Mouse (Mus musculus) gastrocnemius, postnatal 25 days (tissue): ENCODE measurements around the gene Psd4. TPM values are rescaled to one million over a fixed set of nuclear protein-coding genes. Genes with fewer than 3 reads are reported as not detected.

ENCODE experiments used
- DNase-seq: peaks from one replicate; pipeline ENCODE4 v3.0.0; 2022
- total RNA-seq, 2 experiments: library from RNA; stranded (reverse); gene quantifications; 1 replicate in 1 of 2; 2 replicates in 1 of 2; pipeline ENCODE4 v1.2.3; 2021

Psd4 gene
- total RNA-seq, 2 experiments from 2014 or later = 0.13 to 0.49 TPM

DNA sequence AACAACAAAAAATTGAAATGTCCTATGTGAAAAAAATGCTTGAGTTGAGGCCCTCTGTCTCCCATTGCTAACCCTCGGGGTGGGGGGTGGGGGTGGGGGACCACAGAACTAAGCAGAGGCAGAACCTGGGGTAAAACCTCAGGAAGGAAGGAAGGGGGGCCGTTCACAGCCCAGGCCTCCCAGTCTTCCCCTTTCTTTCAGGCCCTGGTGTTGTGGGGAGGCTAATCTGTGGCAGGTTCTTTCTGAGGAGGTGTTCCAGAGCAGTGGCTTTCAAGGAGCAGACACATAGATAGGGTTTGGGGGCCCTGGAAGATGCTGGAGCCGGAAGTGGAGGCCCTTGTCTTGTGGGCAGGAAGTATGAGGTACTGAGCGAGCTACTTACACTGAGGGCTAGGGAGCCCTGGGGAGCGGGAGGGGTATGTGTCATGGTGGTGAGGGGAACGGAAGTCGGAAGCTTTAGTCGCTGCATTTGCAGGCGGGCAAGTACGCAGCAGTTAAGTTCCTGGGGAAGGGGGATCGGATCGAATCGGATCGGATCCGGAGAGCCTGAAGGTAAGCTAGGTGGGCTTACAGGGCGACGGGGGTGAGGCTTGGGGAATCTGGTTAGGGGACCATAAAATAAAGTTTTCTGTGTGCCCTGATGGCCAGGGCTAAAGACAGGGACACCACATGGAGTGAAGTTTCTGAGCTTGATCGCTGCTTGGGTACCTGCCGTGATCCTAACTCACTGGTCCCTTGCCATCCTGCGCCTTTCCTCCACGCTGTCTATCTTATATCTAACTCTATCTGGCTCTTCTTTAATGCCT lies 19.0 kb downstream of the Psd4 start:
- peak; percentile 20 for DNase-seq

DNA sequence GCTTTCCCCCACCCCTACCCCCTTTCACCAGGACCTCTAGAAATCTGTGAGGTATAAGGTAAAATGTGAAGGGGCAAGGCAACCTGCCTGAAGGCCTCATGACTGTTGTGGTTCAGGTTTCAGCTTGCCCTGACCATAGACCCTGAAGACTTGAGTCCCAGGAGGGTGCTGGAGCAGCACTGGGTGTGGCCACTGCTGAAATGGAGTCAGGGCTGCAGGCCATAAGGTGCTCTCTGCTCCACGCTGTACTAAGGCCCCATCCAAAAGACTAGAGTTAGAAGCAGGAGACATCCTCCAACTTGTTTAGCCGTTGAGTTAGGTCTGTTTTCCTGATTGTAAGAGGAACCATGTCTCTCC lies 19.6 kb downstream of the Psd4 start:
- DNase-seq = no peak

DNA sequence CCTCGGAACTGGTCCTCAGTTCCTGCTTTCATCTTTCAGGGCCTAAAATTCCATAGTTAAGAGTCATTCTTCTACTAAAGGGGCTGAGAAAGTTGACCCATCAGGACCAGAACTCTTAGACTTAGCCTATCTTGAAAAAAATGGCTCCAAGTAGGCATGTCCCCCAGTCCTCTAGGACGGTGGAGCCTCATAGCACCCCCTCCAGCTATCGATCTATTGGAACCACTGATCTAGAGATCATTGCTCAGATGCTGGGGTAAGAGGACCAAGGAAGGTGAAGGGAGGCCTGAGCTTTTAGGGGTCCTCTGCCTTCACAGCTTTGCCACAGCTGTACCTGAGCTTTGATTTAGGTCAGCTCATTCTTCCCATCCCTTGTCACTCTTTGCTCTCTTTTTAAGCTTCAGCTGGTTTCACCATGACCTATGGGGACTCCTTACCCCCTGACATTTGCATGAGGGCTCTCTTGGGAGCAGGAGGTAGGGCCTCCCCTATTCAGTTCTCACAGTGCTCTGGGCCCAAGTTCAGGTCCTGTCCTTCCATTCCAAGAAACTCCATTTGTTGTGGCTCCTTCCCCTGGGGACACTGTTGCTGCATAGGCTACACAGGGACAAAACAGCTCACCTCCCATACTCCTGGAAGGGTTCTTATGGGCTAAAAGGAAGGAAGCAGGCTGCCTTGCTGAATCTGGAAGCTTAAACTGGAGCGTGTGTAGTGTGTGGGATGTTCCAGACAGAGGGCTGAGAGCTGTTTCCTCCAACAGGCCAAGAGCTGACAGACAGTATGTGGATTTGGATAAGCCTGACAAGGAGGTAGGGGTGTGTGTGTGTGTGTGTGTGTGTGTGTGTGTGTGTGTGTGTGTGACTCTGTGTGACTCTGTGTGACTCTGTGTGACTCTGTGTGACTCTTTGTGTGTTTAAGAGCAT lies 20.2 kb downstream of the Psd4 start:
- DNase-seq = no peak

DNA sequence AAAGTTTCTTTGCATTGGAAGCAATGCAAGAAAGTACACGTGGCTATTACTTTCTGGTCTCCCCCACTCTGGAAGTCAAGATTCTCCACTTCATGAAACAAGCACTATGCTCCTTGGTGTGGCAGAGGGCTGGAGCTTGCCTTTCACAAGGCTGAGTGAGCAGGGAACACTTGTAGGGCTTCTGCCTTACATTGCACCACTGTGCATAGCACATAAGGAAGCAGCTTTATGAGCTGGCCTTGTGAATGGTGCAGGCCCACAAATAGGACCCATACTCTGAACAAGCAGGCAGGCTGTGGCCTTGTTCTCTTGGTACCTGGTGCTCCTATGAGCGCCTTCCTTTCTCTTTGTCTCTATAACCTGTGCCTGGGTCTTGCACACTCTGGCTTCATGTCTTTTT lies 25.9 kb downstream of the Psd4 start:
- DNase-seq = no peak

DNA sequence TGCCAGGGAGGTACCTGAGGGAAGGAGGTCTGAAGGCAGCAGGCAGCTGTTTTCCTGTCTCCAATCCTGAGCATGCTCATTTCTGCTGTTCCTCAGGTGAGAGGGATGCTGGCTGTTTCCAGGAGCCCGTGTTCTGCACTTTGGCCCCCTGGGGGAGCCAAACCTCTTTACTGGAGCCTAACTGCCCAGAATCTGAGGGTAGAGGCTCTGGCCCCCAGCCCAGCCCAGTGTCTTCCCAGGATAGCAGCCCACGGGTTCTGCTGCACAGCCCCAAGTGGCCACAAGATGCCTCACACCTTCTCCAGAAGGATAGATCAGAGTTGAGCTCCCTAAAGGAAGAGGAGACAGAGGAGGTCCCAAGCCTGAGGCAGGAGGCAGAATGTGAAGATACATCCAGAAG lies 29.7 kb downstream of the Psd4 start:
- DNase-seq = no peak

DNA sequence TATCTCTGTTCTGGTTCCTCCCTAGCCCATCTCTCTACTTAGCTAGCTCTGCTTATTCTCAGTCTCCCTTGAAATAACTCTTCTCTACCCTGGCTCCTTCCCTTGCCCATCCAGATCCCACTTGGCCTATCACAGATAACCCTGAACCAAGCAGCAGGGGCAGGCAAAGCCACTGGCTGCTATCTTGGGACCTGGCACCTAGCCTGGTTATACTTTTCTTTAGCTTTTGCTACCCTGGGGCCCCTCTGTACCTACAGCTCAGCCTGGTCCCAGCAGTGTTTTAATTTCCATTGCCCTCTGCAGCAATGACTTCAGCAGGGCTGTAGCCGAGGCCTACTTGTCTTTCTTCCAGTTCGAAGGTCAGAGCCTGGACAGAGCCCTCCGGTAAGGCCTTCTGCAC lies 33.3 kb downstream of the Psd4 start:
- DNase-seq = no peak

DNA sequence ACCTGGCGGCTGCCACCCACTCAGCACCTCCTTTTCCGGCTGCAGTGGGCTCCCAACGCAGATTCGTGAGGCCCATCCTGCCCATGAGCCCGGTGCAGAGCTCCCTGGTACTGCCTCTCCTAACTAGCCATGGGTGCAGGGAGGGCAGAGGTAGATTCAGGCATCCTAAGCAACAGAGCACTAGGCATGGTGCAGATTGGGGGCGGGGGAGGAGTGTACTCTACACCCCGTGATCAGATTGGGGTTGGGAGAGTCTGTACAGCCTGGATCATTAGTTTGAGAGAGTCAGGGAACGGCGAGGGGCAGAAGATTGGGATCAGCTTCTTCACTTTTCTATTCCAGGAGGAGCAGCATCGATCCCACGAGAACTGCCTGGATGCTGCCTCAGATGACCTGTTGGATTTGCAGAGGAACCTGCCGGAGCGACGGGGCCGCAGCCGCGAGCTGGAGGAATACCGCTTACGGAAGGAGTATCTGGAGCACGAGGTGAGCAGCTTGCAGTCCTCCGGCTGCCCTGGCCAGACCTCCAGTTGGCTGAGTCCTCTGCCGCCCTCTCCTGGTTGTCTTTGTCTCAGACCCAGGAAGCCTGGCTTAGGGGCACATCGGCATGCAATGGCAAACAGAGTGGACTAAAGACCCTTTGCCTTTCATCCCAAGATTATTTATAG lies 38.1 kb downstream of the Psd4 start:
- DNase-seq = no peak

DNA sequence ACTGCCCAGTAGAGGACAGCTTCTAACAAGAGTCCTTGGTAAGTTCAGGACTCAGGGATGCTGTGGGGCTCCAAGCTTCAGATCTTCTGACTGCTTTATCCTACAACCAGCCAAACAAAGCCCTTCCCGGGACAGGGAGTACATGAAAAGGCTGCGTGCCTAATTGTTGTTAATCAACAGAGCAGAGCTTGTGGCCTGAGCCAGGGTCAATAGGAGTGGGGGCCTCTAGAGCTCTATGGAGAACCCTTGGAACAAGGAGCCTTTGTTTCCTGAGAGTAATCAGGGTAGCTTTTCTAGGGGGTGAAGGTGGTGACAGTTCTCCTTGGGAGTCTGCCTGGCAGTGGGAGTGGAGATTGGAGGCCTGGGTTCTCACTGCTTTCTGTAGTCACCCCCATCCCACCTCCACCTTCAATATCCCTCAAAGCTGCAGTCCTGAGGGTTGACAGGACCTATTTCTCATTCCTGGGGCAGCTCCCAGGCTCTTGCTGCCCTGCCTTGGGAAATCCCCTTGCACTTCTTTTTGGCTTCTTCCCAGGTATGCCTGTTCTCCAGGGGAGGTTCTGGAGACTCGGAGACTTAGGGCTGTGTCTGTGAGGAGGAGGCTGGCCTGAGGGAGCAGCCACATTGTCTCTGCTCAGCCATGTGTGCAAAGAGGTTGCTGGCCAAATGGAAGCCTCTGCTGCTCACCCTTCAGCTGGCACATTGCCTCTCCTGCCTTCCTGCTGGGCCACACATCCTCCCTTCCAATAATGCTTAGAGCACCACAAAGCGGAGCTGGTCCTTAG lies 40.5 kb downstream of the Psd4 start:
- no peak for DNase-seq

DNA sequence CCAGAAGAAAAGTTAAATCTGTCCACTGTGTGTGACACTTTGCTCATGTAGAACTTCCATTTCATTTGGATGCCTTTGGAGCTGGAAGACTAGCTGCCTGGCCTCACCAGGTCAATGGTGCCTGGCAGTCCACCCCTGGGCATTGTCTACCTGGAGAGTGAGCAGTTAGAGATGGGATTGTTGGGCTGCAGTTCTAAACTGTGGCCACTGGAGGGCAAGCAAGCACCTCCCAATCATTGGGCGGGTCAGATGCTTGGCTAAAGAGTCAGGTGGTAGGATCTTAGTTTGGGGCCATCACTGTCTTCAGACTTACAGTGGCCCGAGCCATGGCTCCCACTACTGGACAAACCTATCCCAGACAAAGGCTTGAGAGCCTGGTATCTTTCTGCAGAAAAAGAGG lies 41.8 kb downstream of the Psd4 start:
- DNase-seq = no peak

DNA sequence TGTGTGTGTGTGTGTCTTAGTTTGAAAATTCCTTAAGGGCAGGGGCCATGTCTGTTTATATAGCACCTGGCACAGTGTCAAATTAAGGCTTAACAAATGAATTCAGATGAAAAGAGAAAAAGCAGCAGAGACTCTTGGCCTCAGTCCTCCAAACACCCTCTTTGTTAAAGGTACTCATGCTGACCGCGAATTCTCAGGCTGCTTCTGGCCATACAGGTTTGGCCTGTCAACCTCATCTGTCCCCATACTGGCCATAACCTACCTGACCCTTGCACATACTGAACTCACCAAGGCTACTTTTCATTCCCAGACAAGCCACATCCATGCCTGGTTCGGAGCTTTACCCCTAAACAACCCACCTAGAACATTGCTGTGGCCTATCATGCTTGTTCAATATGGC lies 45.8 kb downstream of the Psd4 start:
- no peak for DNase-seq

DNA sequence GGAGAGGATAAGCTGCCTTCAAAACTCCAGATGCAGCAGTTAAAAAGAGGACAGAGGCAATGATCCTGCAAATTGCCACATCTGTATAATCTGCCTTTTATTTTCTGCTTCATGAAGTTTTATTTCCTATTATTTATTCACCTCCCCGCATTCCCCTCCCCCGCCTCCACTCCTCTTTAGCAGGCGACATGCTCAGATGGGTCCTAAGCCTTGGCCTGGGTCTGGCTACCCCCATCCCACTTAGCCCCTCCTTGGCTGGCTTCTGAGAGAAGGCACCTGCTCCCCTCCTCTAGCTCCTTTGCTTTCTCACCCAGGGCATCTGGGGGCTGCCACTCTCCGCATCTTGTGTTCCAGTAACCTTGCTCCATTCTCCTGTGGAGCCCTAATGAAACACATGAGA lies 46.3 kb downstream of the Psd4 start:
- DNase-seq = no peak

DNA sequence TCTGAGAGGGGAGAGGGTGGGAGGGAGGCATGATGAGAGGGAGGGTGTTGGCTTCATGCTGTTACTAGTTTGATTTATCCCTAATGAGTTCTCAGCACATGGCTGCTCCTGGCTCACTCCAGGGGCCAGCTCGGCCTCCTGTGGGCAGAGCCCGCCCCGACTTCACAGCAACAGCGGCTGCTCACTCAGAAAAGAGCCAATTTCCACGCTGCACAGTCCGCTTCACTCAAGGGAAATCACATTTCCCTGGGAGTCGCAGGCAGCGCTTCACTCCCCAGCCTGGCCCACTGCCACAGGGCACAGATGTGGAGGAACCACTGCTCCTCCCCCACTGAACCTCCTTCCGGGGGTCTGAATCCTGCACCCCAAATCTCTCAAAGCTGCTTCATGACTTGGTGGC lies 49.3 kb downstream of the Psd4 start:
- DNase-seq = no peak

DNA sequence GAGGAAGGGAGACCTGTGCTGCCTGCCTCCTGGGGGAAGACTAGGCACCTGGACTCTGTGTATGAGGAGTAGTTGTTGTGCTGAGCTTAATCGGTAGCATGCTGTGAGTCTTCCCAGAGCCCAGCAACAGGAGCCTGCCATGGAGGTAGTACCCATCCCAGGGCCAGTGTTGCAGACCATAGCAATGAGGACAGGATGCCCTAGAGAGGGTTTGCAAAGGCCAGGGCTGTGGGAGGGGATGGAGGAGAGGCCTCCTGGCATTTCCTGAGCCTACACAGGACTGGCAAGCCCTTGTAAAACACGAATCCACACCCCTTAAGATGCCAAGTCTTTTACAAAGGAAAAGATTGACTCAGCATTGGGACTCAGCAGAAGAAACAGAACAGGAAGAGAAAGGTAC lies 49.7 kb downstream of the Psd4 start:
- no peak for DNase-seq

DNA sequence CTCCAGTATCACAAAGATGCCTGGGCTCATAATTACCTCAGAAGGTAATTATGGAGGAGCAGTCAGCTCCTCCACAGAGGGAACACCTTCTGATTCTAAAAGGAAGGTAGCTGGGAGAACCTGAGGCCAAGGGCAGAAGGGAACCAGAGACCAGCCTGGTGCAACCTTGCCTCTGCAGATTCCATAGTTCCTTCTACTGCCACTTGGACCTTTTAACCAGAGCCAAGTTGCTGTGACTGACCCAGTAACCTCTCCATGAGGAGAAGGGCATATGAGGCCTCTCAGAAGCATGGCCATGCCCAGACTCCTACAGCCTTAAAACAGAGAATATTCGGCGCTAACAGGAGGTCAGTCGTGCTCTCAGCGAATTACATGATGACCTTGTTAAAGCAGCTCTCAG lies 50.2 kb downstream of the Psd4 start:
- no peak for DNase-seq

DNA sequence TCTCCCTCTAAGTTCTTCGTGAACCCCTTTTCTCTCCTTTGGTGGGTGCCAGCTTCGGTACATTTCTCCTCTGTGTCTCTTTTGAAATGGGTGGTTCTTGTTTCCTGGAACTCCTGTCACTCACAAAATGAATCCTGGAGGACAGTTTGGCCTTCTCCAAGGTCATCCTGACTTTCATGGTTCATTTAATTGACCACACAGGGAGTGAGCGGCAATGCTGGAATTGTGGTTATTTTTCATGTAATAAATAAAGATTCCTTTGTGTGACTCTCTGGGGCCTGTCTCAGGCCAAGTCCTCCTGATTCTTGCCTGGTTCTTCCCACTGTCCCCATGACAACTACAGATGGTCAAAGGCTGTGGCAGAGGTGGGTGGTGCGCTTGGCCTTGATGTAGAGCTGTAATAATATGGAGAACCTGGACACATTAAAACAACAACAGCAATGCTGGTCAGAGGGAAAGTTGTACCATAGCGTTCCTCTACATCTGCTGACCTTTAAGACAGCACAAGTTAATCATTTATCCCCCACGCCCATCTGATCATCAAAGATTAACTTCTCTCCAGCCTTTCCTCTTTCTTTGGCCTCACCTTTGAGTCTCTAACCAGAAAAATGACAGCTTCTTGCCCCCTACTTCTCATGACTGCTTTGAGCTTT lies 54.0 kb downstream of the Psd4 start:
- no peak for DNase-seq

DNA sequence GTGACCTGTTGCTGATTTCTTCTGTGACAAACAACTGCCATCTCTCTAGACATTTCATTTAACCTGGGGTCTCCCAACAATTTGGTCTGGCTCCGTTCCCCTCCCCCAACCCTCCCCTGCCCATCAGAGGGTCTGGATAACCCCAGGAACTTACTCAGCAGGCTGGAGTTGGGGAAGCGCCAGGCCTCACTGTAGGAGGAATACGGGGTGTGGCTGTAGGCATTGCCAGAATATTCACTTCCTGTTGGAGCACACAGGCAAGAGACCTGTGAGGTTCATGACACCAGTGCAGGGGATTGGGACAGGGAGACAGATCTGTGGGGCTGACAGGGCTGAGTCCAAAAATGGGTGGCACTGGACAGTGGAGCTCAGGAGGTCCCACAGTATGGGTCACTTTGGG lies 55.4 kb downstream of the Psd4 start:
- no peak for DNase-seq

DNA sequence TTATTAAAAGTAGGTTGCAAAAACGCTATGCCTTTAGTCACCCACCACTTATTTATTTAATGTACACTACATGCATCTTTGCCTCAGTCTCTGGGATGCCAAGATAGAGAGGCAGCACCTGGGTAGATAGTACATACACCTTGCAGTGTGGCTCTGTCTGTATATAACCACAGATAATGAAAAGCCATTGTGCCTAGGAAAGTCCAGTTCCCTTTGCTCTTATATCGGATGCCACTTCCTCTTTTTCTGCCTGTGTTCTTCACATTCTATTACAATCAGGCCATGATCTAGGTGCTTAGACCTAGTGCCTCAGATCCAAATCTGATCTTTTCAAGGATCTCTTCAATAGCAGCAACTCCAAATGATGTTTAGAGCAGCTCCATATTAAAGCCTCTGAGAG lies 58.2 kb downstream of the Psd4 start:
- no peak for DNase-seq

DNA sequence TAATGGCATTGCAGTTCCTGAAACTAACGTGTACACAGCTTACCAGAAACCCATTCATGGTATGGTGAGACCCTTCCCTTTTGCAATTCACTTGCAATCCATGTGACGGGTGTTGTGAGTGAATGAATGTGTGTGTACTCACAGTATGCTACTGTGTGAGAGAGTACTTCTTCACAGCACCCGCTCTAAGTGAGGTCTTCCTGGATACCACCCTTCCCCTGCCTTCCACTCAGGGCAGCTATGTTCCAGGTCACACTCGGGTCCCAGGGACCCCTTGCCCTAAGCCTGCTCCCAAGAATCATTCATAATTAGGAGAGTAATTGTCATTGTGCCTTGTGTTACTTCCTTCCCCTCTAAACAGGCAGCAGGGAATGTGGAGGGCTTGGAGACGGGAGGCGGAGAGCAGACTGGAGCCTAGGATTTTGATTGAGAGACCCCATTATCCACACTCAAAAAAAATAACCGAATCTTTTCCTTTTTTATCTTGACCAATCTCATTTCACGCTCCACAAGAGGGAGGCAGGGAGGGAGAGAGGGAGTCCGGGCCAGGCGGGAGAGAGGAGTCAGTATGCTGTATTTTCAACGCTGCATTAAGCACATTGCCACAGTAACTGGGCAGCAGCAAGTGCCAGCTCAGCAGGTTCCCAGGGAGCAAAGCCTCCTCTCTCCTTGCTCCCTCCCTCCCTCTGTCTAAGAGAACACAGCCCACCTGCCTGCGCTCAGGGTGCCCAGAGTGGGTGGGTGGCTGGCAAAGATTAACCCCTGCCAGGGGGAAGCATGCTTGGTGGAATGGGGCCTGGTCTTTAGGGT lies 60.7 kb downstream of the Psd4 start:
- no peak for DNase-seq

DNA sequence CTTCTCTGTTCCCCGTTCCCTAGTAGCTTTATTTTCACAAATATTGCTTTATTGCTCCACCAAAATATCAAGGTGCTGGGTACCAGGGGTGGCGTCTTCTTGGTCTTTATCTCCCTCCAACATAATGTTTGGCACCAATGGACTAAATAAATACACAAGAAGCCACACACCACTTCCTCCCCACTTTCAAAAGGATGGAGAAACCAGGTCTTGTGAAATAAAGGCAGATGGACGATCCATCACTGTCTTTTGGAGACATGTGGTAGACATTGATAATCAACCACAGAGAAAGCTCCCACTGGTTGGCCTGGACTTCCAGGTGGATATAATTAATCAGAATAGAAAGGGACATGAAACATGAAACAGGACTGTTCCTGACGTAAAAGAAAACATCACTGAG lies 62.4 kb downstream of the Psd4 start:
- DNase-seq = no peak

DNA sequence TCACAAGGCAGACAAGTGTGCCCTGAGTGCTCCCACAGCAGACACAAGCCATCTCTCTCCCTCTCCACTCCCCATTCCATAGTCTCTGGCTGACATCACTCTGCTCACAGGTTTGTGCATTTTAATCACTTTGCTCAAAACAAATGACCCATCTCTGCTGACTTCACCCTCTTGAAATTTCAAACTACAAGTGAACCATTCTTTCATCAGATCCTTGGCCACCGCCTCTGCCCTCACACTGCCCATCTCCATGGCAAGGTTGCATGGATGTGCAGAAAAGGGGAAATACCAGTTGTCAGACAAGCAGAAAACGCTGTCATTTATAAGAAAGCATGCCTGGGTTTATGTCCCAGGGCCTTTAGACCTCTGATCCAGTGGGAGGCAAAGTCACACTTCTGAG lies 67.3 kb downstream of the Psd4 start:
- no peak for DNase-seq

DNA sequence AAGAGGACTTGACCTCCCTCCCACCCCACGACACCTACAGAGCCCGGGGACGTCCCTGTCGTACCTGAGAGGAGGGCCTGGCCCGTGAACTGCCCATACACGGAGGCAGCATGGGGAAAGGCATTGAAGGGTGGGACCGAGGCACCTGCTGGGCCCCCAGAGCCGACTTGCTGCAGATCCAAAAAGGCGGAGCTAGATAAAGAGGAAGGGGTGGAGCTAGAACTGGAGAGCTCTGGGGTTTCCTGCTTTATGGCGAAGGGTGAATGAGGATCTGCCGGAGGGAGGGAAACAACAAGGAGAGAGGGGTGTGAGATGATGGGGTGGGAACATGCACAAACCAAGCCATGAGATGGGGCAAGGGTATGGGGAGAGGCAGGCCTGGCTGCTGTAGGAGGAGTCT lies 68.3 kb downstream of the Psd4 start:
- no peak for DNase-seq
